Mouse (Mus musculus) kidney, adult 18-20 months (tissue): ENCODE data around the gene Ppef2.

Experiments
- DNase-seq: peaks from one replicate; pipeline ENCODE4 v3.0.0; 2021

The Ppef2 gene

DNA sequence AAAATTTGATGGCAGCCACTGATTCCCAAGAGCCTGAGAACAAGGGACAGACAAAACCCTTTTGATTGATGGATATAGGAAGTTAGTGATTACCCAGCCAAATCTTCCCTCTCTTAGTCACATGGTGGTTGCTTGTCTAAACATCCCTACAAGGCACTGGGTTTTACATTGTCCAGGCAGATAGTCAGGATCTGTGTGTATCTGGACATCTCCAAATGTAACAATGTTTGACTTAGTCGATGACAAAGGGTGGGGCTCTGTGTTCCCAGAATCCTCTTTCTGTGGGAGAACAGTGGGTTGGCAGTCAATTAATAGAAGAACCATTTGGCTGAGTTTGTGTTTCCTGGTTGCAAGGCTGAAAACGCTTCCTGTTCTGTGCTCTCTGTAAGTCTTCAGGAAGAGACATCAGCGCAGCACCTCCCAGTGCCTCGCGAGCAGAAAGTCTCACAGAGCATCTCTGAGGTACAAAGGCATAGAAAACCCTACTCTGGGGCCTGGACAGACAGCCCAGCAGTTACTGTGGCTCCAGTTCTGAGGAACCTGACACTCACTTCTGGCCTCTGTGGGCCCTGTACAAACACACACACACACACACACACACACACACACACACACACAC, 21.0 kb downstream of the Ppef2 start:
- no peak for DNase-seq

DNA sequence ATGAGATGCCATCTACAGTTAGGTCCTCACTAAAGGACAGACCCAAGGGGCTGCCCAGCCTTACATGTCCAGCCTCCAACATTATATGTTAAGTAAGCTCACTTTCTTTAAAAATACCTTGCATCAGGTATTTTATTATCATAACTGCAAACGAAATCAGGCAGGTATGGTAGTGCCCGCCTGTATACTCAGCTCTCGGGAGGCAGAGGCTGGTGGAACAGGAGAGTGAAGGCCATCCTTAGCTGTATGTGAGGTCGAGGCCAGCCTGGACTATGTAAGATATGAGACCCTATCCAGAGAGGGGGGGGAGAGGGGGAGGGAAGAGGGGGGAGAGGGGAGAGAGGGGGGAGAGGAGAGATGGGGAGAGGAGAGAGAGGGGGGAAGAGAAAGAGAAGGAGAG, 22.7 kb downstream of the Ppef2 start:
- no peak for DNase-seq

DNA sequence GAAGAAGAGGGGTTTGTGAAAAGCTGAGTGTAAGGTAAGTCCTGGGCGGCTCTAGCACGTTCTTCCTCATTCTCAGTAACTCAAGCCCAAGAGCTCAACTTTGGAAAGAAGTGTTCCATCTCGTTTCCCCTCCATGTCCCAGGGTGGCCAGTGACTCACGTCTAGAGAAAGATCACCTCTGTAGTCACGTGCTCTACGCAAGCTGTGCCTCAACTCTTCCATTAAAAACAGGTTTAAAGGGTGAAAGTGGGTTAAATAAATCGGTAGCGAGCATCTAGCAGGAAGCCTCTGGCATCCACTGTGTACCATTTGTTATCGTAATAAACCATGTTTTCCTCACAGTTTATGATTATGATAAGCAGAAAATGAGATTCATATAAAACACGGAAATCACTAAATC, 24.2 kb downstream of the Ppef2 start:
- no peak for DNase-seq

DNA sequence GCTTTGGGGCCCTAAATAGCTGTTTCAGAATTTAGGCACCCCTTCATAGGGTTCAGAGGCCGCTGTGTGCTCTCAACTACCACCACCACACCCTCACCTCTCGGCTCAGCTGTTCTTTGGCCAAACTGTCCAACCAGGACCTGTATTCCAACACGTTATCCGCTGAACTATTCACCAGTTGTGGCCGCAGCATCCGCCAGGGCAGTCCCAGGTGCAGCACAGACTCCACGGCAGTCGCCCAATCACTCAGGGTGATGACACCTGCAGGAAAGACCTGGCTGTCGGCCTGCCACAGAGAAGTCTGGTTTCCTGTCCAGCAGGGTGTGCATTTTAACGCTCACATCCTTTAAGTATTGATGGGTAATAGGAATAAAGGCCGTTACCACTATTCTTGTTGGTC, 25.8 kb downstream of the Ppef2 start:
- DNase-seq = no peak

DNA sequence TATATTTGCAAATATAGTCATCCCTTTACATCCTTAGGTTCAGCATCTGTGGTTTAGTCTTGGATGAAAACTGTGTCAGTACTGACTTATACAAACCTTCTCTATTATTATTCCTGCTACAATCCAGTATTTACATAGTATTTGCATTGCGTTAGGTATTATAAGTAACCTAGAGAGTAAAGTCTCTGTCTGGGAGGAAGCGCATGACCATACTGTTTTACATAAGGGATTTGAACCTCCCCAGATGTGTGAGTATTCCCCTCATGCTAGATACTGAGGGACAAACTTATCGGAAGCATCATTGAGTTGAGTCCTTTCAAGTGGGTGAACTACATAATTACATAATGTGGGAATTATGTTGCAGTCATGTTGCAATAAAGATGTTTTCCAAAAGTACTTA, 26.6 kb downstream of the Ppef2 start:
- no peak for DNase-seq

DNA sequence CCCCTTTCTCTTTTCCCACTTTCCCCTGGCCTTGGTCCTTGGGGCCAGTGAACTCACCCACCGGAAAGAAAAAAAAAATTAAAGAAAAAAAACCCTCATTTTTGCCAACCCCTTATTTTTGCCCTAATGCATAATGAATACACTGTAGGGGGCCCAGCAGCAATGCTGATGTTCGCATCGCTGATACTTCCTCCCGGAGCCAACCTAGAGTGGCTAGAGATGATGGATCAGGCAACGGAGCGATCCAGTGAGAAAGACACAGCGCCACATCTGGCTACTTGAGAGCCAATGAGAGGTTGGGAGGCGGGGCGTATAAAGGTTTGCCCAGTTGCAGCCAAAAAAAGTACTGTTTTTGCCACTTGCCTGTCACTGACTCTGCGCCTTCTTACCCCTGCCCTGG, 27.3 kb downstream of the Ppef2 start:
- no peak for DNase-seq

DNA sequence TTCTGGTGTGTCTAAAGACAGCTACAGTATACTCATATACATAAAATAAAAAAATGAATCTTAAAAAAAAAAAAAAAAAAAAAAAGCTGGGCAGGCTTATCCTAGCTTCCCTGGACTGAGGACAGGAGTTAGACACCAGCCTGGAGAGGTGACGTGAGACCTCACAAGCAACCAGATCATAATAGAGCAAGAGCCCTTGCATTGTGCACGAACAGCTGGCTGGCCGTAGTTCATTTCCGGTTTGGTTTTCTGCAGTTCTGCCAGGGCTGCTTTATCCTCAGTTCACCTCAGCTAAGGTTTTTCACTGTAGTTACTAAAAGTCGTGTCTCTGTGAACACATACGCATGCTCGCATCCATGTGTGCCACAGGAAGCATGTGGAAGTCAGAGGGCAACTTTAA, 28.3 kb downstream of the Ppef2 start:
- DNase-seq = no peak

DNA sequence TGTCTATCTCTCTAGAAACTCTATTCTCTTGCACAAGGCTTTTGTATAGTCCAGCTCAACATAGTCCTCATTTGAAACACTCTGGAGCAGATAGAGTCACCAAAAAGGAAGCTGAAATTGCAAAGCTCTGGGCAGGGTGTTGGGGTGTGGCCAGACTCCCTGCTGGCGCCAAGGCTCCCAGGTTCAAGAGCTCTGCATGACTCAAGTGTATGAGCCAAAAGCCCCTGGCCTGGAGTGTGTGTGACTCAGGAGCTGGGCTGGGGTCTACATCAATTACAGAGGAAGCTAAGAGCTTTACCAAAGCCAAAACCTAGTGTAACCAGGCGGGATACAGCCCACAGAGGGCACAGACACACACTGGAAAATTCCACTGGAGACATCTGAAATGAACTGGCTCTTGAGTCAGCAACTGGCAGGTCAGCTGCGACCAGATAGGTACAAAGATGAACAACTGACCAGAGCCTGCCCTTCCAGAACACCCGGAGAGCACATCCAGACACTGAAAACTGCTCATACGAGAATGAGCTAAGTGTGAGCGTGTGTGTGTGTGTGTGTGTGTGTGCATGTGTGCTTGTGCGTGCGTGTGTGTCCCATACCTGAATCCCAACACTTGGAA, 35.7 kb downstream of the Ppef2 start:
- DNase-seq = peak; percentile 12

DNA sequence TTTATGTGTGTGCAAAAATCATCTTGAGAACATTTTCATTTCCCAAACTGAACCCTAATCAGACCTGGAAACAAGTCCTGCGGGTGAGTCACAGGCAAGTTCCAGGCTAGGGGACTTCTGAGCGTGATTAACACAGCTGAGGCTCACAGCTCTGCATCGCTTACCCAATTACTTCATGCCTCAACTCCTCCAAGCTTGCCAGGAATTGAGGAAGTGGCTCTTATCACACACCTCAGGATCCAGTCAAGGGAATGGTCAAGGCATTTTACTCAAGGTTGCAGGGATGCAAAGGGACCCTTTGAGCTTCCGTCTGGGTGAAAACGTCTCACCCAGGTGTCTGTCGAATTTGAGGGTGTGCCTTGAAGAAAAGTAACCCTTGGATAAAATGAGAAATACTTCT, 36.3 kb downstream of the Ppef2 start:
- DNase-seq = no peak

DNA sequence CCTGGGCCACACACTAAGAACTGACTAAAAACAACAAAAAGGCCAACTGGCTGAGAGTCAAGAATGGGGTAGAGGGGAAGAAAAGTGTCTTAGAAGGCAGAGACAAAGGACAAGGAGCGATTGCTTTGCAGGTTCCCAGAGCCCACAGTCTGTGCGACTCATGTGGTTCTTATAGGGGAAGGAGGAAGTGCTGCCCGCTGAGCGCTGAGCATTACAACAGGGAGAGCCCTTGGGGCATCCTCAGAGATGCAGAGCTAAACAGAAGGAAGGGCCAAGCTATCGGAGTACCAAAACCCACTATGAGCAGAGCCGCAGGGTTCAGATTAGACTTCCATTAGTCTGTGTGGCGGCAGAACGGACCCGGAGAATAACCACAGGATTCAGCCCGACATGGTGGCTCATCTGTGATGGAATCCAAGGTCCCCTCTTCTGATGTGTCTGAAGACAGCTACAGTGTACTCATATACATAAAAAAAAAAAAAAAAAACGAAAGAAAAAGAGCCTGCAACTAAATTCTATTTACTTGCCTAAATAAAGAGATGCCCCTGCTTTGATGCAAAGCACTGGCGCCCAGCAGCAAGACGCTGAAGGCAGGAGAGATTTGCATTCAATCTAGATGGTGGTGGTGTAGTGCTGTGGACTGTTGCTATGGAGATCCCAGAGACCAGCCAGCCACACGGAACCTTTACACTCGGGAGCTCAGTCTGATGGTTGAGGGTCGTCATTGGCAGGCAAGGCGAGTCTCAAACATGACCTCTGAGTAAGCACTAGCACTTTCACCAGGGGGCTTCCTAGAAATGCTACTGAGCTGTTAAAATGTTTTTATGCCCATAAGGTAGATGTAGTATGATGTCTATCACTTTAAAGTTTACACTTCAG, 36.9 kb downstream of the Ppef2 start:
- DNase-seq = no peak

DNA sequence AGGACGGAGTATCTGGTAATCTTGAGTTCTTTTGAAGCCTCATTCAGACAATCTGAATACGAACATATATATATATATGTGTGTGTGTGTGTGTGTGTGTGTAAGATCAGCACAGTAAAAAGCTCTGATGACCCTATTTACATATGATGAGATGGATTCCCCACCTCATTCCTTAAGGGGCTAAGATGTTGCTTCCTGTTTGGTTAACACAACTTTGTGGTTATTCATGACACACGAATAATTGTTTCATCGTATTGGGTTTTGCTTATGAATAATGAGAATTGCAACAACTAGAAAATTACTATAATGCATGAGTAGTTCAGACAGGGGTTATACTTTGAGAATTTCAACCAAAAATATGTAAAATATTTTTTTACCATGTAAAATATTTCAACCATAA, 40.8 kb downstream of the Ppef2 start, which contains the start of gene U90926:
TSS of gene U90926 (minus strand) at position 101 of the 400 bp plus-strand sequence.
- DNase-seq = no peak

DNA sequence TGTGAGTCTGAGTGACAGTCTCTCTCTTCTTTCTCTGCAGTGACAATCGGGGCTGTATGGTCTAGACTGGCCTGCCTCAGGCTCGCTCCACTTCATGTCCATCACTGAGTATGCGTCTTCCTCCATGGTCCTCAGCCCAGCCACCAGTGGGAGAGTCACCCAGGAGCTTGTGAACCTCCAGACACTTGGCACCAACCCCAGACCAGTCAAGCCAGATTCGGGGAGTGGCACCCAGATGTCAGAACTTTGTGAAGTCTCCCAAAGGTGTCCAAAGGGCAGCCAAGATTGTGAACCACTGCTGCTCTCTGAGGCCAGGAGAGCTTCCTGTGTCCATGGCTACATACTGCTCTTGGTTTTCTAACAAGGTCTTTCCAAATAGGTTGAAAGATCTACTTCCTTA, 43.8 kb downstream of the Ppef2 start:
- DNase-seq = no peak

DNA sequence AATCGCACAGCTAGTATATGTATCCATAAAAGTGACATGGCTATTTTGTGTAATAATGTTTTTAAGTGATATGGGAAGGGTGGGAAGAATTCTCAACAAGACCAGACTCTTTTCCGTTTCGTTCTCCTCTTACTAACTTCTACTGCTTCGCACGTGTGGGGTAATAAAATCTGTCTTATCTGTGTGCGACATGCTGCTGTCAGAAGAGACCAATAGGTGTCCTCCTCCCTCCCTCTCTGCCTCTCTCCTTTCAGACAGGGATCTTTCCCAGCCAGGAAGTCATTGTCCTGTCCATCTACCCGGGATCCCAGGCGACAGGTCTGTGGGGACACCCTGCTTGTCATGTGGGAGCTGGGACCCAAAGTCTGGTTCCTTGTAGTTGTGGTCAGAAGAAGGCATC, 45.9 kb downstream of the Ppef2 start:
- no peak for DNase-seq

DNA sequence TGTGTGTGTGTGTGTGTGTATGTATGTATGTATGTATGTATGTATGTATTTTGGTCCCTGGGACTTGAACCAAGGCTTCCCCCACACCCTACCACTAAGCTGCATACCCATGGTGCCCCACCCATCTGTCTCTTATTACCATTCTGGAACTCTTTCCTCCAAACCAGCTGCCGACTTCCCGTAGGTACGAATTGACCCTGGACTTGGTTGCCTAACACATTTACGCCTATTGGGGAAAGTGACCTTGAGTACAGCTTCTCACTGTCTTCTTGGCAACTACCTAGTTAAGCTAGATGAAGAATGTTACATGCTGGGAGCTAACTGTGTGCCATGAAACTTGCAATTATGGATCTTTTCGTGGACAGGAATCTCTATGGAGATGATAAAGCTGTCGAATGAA, 50.0 kb downstream of the Ppef2 start:
- no peak for DNase-seq

DNA sequence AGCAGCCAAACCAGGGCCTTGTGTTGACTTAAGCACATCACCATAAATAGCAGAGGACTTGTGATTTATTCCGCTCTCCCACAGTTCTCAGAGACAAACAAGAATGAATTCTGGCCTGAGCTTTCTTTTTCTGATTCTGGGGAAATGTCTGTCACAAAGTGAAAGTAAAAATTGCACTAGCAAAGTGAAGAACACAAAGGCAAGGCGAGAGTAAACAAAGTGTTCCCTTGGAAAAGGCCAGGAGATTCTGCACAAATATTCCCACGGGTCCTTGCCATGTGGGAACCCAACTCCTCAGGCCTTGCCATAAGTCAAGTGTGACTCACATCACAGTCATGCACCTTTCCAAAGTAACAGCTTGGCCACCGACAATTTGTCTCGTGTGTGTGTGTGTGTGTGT, 50.4 kb downstream of the Ppef2 start:
- peak; percentile 10 for DNase-seq

DNA sequence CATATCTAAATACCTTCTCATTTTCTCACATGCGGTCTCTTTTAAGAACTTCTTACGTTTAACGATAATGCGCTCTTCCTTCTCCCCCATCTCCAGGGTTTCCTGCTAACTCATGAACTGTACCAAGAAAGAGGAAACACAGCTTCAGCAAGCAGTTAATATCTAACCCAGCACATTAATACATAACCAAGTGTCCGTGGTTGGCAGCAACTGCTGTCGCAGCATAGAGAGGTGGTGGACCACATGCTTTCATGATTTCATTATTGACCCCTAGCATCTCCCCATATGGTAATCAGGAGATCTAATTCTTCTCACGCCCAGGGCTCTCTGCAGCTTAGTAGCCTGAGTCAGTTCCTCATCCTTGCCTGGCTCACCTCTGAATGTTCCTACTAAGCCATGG, 50.9 kb downstream of the Ppef2 start:
- peak; percentile 46 for DNase-seq

DNA sequence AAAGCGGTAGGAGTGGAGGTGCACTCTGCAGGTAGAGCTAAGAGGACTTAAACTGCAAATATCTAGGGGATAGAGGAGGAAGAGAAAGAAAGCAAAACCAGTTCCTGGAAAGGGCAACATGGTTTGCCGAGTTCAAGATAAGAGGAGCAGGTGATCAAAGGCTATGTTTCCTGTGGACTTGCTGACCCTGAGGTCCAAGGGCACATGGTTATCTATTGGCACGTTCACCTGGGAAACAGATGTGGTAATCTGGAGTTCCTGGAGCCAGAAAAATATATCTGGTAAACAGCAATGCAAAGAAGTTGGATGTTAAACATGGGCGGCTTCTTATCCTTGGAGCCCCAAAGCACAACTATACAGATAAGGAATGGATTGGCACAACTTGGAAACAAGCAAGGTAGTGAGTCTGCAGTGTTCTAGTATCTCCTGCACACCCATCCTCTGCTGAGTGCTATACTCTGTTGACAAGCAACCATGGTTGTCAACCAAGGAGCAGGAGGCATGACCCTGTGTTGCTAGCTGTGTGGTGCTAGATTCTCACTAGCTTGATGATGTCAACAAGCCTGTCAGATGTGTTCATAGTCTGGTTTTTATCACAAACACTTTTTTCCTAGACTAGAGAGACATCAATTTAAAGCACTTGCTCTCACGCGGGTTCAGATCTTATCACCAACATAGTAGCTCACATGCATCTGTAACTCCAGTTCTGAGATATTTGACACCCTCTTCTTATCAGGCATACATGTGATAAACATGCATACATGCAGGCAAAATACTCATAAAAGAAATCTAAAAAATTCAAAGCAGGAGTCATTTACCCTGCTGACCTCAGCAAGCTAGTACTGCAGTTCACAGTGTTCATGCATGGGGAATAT, 51.7 kb downstream of the Ppef2 start:
- no peak for DNase-seq

DNA sequence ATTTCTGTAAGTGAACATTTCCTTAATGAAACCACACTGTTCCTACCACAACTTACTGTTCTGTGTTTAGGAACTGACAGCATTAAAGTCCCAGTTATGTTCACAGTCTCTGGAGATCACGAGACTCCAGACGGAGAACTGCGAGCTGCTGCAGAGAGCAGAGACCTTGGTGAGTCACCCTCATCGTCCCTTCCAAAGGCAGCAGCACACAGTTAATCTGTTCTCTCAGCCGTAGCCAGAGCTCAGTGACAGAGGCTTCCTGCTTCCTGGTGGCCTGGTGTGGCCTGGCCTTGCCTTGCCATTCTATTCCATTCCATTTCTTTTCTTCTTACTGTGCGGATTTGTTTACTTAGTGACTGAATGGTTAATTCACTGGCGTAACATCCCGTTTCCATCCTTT, 57.8 kb downstream of the Ppef2 start:
- DNase-seq = no peak

DNA sequence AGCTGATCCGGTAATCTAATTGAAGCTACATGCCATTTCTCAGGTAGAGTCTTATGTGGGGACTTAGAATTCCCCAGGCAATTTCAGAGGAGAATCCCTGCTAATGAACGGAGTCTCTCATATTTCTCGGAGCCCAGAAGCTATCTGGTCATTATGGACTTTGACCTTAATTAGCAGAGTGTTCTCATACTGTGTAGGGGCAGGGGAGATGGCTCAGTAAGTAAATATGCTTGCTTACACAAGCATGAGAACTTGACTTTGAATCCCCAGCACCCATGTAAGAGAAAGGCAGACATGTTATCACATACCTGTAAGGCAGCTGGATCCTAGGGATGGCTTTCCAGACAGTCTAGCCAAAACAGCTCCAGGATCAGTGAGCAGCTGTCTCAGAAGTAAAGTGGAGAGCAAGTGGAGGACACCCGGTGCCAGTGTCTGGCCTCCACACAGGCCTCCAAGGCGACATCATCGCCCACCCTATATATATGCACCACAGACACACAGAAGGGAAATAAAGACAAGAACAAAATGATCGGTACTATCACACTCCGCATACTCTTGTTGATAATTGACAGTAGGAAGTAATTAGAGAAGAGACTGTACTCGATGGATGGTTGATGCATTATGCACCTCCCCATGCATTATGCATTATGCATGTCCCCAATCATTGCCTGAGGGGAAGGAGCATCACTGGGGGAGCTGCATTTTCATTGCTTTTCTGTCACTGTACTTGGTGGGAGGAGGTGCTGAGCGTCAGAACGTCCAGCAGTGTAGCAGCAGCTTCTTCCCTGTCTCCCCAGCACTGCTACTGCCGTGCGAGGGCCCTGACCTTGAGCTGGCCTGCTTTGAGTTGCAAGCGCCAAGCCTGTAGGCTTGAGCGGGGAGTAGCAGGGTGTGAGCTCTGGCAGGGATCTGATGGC, 58.9 kb downstream of the Ppef2 start:
- no peak for DNase-seq

DNA sequence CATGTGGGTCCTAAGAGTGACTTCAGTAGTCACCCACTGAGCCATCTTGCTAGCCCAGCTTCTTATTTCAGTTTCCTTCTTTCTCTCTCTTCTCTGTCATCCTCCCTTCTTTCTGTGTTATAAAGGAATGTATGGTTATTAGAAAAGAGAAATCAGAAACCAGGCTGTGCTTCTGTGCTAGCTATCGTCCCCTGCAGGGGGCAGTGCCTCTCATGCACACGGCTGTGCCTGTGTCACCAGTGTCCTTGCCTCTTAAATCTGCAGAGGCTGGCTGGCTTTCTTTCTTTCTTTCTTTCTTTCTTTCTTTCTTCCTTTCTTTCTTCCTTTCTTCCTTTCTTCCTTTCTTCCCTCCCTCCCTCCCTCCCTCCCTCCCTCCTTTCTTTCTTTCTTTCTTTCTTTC, 60.4 kb downstream of the Ppef2 start:
- peak; percentile 56 for DNase-seq

DNA sequence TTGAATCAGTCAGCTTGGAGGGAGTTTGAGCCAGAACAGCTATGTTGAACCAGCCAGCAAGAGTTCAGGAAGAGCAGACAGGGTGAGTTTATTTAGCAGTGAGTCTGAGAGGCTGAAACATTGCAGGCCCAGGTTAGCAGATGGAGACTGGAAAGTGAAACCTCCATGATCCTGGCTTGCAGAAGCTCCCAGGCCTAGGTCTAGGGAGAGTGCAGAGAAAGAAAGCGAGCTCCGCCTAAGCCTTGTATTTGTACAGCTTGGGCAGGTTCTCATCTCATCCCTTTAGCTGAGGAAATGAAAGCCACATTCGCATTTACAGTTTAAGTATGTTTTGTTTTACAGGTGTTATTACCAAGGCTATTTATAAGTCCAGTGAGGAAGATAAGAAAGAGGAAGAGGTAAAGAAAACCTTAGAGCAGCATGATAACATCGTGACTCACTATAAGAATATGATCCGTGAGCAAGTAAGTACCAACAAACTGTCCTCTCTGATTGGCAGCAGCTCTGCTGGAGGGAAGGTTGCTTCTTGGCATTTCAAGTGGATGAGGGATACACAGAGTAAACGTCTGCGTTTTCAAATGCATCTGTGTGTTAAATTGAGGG, 67.1 kb downstream of the Ppef2 start:
- DNase-seq = no peak
